Mouse (Mus musculus) embryonic fibroblast, embryonic 13.5 days (primary cell): ENCODE measurements around the gene Rrp36. TPM values are rescaled to one million over a fixed set of nuclear protein-coding genes. Genes with fewer than 3 reads are reported as not detected.

ENCODE experiments used
- H3K27ac ChIP-seq: 2 replicates; pipeline ENCODE4 v1.5.1; 2012; ENCODE audit warnings: low read length, control low read depth, inconsistent platforms; ENCODE audit not compliant: insufficient read depth
- H3K4me1 ChIP-seq: 2 replicates; pipeline ENCODE4 v1.6.1; 2011; ENCODE audit warnings: low read length; ENCODE audit not compliant: control insufficient read depth, insufficient read depth
- H3K4me3 ChIP-seq: 2 replicates; pipeline ENCODE4 v1.5.1; 2011; ENCODE audit warnings: mild to moderate bottlenecking, control low read depth, low read length; ENCODE audit not compliant: insufficient read depth
- CTCF ChIP-seq: IDR thresholded peaks from 2 replicates; pipeline ENCODE4 v1.5.1; 2011; ENCODE audit warnings: mild to moderate bottlenecking, control low read depth, low read length, moderate library complexity, borderline replicate concordance; ENCODE audit not compliant: insufficient read depth
- POLR2A ChIP-seq: IDR thresholded peaks from 2 replicates; pipeline ENCODE4 v1.6.1; 2011; ENCODE audit warnings: low read depth, mild to moderate bottlenecking, control low read depth, low read length, moderate library complexity
- polyA plus RNA-seq: library from polyadenylated mRNA; stranded (reverse); fragments of >200 nt; gene quantifications from 2 replicates; pipeline ENCODE4 v1.2.4, GENCODE M21; 2011; ENCODE audit warnings: low read depth; ENCODE audit not compliant: missing spikeins, insufficient read length

The Rrp36 gene
- 29.9 and 32.3 TPM in 2 replicates for polyA plus RNA-seq

GRCm38 (mm10) chr17:46673850-46674529 is at the start of gene Rrp36:
Rrp36 (minus strand) TSS chr17:46674352.
- peak within 1 kb of the TSS; percentile 84 for H3K27ac ChIP-seq
- TF ChIP-seq CTCF = no peak
- TF ChIP-seq POLR2A = peak; percentile 86
- peak within 1 kb of the TSS; percentile 75 for H3K4me3 ChIP-seq
- H3K4me1 ChIP-seq = peaks cover 8% of the 10 kb centered on the region

GRCm38 (mm10) chr17:46721077-46721476 is 46.9 kb upstream of the Rrp36 start:
- Histone ChIP-seq H3K4me1 (no peaks in the 10 kb centered on the region), H3K27ac (no peak overlapping the region), H3K4me3 (no peak overlapping the region)
- TF ChIP-seq CTCF = no peak
- TF ChIP-seq POLR2A = no peak

- TF ChIP-seq POLR2A (no peak), CTCF (no peak)
- H3K4me3 ChIP-seq = no peak overlapping the region
- no peaks in the 10 kb centered on the region for H3K4me1 ChIP-seq
- no peak overlapping the region for H3K27ac ChIP-seq
Observed at GRCm38 (mm10) chr17:46714756-46715481, 40.8 kb upstream of the Rrp36 start.

GRCm38 (mm10) chr17:46713849-46714248 is 39.7 kb upstream of the Rrp36 start:
- Histone ChIP-seq H3K27ac (no peak overlapping the region), H3K4me3 (no peak overlapping the region), H3K4me1 (no peaks in the 10 kb centered on the region)
- TF ChIP-seq POLR2A = no peak
- no peak for TF ChIP-seq CTCF

GRCm38 (mm10) chr17:46712442-46712841 is 38.3 kb upstream of the Rrp36 start:
- no peak for TF ChIP-seq CTCF
- H3K4me3 ChIP-seq = peak overlapping the region; percentile 93
- H3K4me1 ChIP-seq = no peaks in the 10 kb centered on the region
- no peak overlapping the region for H3K27ac ChIP-seq

GRCm38 (mm10) chr17:46711612-46712271 is 37.6 kb upstream of the Rrp36 start:
- H3K27ac ChIP-seq = no peak overlapping the region
- TF ChIP-seq POLR2A = no peak
- no peak for TF ChIP-seq CTCF
- H3K4me1 ChIP-seq = no peaks in the 10 kb centered on the region
- H3K4me3 ChIP-seq = peak overlapping the region; percentile 93

GRCm38 (mm10) chr17:46710959-46711597 is 36.9 kb upstream of the Rrp36 start, which contains the start of gene Pex6:
Pex6 (plus strand) TSS chr17:46711463.
- TF ChIP-seq CTCF (no peak), POLR2A (peak; percentile 80)
- peak within 1 kb of the TSS; percentile 93 for H3K4me3 ChIP-seq
- no peaks in the 10 kb centered on the region for H3K4me1 ChIP-seq
- no peak within 1 kb of the TSS for H3K27ac ChIP-seq

GRCm38 (mm10) chr17:46706375-46707089 is 32.4 kb upstream of the Rrp36 start:
- Histone ChIP-seq H3K4me1 (0 out of 2 replicates have a peak, but pooled peaks cover under 1% of the 10 kb centered on the region), H3K27ac (no peak overlapping the region), H3K4me3 (no peak overlapping the region)
- TF ChIP-seq CTCF (no peak), POLR2A (no peak)
